Mouse (Mus musculus): ENCODE results near the gene Prom1.

The Prom1 gene

GRCm38 (mm10) chr5:43974166-43974565 lies 127.7 kb downstream of the Prom1 start:
- no peak for DNase-seq (ENCODE audit: low spot score)

GRCm38 (mm10) chr5:43971156-43971555 lies 130.7 kb downstream of the Prom1 start:
- DNase-seq (ENCODE audit: low spot score) = no peak

GRCm38 (mm10) chr5:43970532-43970931 lies 131.3 kb downstream of the Prom1 start:
- no peak for DNase-seq (ENCODE audit: low spot score)

GRCm38 (mm10) chr5:43968634-43969033 lies 133.2 kb downstream of the Prom1 start:
- no peak for DNase-seq (ENCODE audit: low spot score)

- DNase-seq (ENCODE audit: low spot score) = no peak
Observed at GRCm38 (mm10) chr5:43961056-43961455, 140.8 kb downstream of the Prom1 start.

GRCm38 (mm10) chr5:43959884-43960440 lies 141.9 kb downstream of the Prom1 start:
- no peak for DNase-seq (ENCODE audit: low spot score)

- DNase-seq (ENCODE audit: low spot score) = no peak
Observed at GRCm38 (mm10) chr5:43953241-43953640, 148.6 kb downstream of the Prom1 start.

GRCm38 (mm10) chr5:43948748-43949275 lies 153.0 kb downstream of the Prom1 start:
- peak; percentile 62 for DNase-seq (ENCODE audit: low spot score)

GRCm38 (mm10) chr5:43948111-43948743 lies 153.6 kb downstream of the Prom1 start:
- DNase-seq (ENCODE audit: low spot score) = peak; percentile 86

- no peak for DNase-seq (ENCODE audit: low spot score)
Observed at GRCm38 (mm10) chr5:43947330-43947977, 154.4 kb downstream of the Prom1 start.

Measured in urinary bladder, postnatal 14 days (tissue).